Mouse (Mus musculus) left cerebral cortex, postnatal 14 days (tissue): ENCODE results near the gene Pklr. TPM values are rescaled to one million over a fixed set of nuclear protein-coding genes. Genes with fewer than 3 reads are reported as not detected.

ENCODE experiments used
- DNase-seq, 2 experiments: peaks; one replicate each; pipeline ENCODE4 v3.0.0; 2021 to 2022; ENCODE audit warnings: low spot score in 2 of 2, mixed read lengths in 1 of 2
- intact Hi-C: fragments of 180-260 bp; cut with DNase I; formaldehyde crosslinking; loops from one replicate; pipeline ENCODE4 v1.15.1; 2025
- total RNA-seq, 2 experiments: library from RNA; stranded (reverse); gene quantifications; 2 replicates each; pipeline ENCODE4 v1.2.3; 2021

The Pklr gene
- total RNA-seq, 2 experiments from 2014 or later, result not detected

- DNase-seq, result peak; percentile 89 to 93
- intact Hi-C loops, result no loop called here
Observed at GRCm38 (mm10) chr3:89183058-89183958, 47.4 kb downstream of the Pklr start, which contains the start of gene Fam189b. Gene Fam189b, plus strand, starts transcription at chr3:89183143.

GRCm38 (mm10) chr3:89183959-89184315, 48.0 kb downstream of the Pklr start:
- DNase-seq, result no peak
- intact Hi-C loops, result no loop called here

GRCm38 (mm10) chr3:89187197-89187596, 51.3 kb downstream of the Pklr start:
- intact Hi-C loops, result no loop called here
- DNase-seq, result no peak

GRCm38 (mm10) chr3:89187690-89188477, 51.9 kb downstream of the Pklr start:
- DNase-seq, result no peak
- intact Hi-C loops, result no loop called here

- intact Hi-C loops, result no loop called here
- DNase-seq, result no peak
Observed at GRCm38 (mm10) chr3:89188478-89188875, 52.5 kb downstream of the Pklr start.

- intact Hi-C loops, result no loop called here
- no peak for DNase-seq
Observed at GRCm38 (mm10) chr3:89190436-89190835, 54.5 kb downstream of the Pklr start.

- no peak for DNase-seq
- intact Hi-C loops, result no loop called here
Observed at GRCm38 (mm10) chr3:89193351-89193750, 57.4 kb downstream of the Pklr start.

GRCm38 (mm10) chr3:89193853-89194252, 57.9 kb downstream of the Pklr start:
- intact Hi-C loops, result no loop called here
- DNase-seq, result no peak

Other genes starting within 250 kb of the Pklr start
- 10 to 100 TPM; 22.8 to 28.7 TPM for gene Msto1, start 222.1 kb upstream of the Pklr start, total RNA-seq
- 10 to 100 TPM; 64.0 to 66.9 TPM for gene Ash1l, start 185.5 kb upstream of the Pklr start, total RNA-seq
- 100 to 1,000 TPM; 109 to 111 TPM for gene Dap3, start 185.0 kb upstream of the Pklr start, total RNA-seq
- gene Rusc1, start 42.8 kb upstream of the Pklr start, total RNA-seq, result 100 to 1,000 TPM; 205 to 214 TPM
- not detected for gene Gm43738, start 35.0 kb upstream of the Pklr start, total RNA-seq
- gene Fdps, start 34.2 kb upstream of the Pklr start, total RNA-seq, result 100 to 1,000 TPM in 1 of 2 experiments, 10 to 100 TPM in 1; 97.9 to 102 TPM
- gene Hcn3, start 24.1 kb downstream of the Pklr start, total RNA-seq, result 10 to 100 TPM; 20.4 to 25.1 TPM
- gene Clk2, start 28.7 kb downstream of the Pklr start, total RNA-seq, result 10 to 100 TPM; 46.7 TPM
- gene Scamp3, start 41.3 kb downstream of the Pklr start, total RNA-seq, result 10 to 100 TPM; 77.0 to 79.2 TPM
- gene Fam189b, start 47.0 kb downstream of the Pklr start, total RNA-seq, result 10 to 100 TPM; 73.5 to 77.2 TPM
- 10 to 100 TPM; 63.4 to 66.7 TPM for gene Gba, start 66.8 kb downstream of the Pklr start, total RNA-seq
- 10 to 100 TPM; 23.5 to 27.0 TPM for gene Thbs3, start 79.0 kb downstream of the Pklr start, total RNA-seq
- gene Mtx1, start 90.9 kb downstream of the Pklr start, total RNA-seq, result 100 to 1,000 TPM in 1 of 2 experiments, 10 to 100 TPM in 1; 96.9 to 107 TPM
- 1 to 10 TPM in 1 of 2 experiments, under 1 TPM in 1; 0.42 to 1.0 TPM for gene Muc1, start 92.9 kb downstream of the Pklr start, total RNA-seq
- 10 to 100 TPM; 74.5 to 86.3 TPM for gene Krtcap2, start 109.8 kb downstream of the Pklr start, total RNA-seq
- 100 to 1,000 TPM; 102 to 105 TPM for gene Trim46, start 110.2 kb downstream of the Pklr start, total RNA-seq
- 10 to 100 TPM; 50.8 to 53.0 TPM for gene Dpm3, start 123.2 kb downstream of the Pklr start, total RNA-seq
- gene Slc50a1, start 134.4 kb downstream of the Pklr start, total RNA-seq, result 10 to 100 TPM; 25.7 to 30.5 TPM
- 1 to 10 TPM; 4.0 to 5.9 TPM for gene Efna1, start 145.0 kb downstream of the Pklr start, total RNA-seq
- 10 to 100 TPM; 48.5 to 49.6 TPM for gene Efna3, start 186.8 kb downstream of the Pklr start, total RNA-seq
- gene Efna4, start 201.9 kb downstream of the Pklr start, total RNA-seq, result under 1 TPM; 0.29 to 0.61 TPM
- gene Adam15, start 213.9 kb downstream of the Pklr start, total RNA-seq, result 10 to 100 TPM; 95.0 TPM
- under 1 TPM; 0.34 to 0.35 TPM for gene Dcst2, start 225.8 kb downstream of the Pklr start, total RNA-seq
- under 1 TPM in 1 of 2 experiments, not detected in 1; 0.23 TPM for gene Dcst1, start 229.1 kb downstream of the Pklr start, total RNA-seq